Mouse (Mus musculus) T-helper 2 cell (primary cell): ENCODE results near the gene Evpl.

Source experiments
- in situ Hi-C: fragments of 300-600 bp; cut with MboI, MseI; formaldehyde crosslinking; loops from one replicate; pipeline ENCODE4 v1.15.1; 2025; ENCODE audit warnings: high pct_unique_total_duplicates

The Evpl gene

DNA sequence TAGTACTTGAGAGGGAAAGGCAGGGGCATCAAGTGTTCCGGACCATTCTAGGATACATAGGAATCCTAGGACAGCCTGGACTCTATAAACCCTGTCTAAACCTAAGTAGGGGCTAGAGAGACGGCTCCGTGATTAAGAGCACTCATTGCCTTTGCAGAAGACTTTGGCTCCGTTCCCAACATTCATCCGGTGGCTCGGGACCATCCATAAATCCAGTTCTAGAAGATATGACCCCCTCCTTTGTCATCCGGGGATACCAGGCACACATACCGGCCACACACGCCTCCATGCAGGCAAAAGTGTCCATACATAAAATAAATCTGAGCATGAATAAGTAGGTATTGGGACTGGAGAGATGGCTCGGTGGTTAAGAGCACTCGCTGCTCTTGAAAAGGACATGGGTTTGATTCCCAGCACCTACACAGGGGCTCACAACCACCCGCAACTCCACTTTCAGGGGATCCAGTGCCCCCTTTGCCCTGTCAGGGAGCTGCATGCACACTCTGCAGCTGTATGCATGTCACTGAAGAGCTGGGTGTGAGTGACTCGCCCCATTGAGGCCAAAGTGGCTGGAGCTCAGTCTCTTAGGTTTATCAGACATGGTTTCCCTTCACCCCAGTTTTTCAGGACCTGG is 23.9 kb downstream of the Evpl start:
- in situ Hi-C loops, result no loop called here

DNA sequence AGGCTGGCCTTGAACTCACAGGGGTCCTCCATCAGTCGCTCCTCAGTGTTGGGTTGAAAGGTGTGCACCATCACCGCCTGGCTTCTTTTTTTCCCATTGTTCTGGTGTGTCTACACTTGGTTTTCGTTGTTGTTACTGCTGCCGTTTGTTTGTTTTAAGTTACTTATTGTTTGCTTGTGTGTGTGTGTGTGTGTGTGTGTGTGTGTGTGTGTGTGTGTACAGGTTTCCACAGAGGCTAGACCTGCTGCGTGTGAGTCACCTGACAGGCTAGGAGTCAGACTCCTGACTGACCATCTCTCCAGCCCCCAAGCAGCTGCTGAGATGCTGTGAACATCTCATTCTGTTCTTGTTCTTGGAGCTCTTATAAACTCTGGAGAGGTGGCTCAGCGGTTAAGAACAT is 25.0 kb downstream of the Evpl start:
- in situ Hi-C loops, result no loop called here

DNA sequence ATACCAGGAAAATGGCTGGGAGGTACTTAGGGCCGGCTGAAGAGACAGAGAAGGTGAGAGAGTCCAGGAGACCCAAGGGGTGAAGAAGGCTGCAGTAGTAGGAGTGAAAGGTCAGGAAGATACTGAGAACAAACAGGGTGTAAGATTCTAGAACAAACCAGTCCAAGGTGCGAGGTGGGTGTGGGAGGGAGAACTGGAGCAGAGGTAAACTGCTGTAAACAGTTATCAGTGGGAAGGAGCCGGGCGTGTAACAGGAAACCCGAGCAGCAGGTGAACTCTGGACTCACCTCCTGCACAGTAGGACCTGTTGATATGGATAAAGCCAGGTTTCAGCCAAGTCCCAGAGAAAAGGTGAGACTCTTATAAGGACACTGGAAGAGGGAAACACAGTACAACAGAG is 27.2 kb downstream of the Evpl start:
- in situ Hi-C loops, result no loop called here

DNA sequence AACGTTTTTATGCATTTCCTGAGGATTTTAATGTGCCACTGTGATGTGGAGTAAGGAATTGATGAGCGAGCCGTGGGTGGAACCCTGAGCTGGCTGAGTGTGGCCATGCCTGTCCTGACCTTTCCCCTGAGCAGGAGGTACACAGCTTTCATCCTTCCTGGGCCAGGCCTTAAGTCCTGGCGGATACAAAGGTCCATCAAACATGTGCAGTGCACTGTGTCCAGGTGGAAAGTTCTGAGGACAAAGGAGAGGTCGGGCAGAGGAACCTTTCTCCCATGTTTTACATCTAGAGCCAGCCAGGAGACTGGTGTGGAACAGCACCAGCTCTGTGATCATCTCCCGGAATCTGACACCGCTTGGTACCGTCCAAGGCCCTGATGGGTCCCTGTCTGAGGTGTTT is 28.6 kb downstream of the Evpl start:
- in situ Hi-C loops, result no loop called here

DNA sequence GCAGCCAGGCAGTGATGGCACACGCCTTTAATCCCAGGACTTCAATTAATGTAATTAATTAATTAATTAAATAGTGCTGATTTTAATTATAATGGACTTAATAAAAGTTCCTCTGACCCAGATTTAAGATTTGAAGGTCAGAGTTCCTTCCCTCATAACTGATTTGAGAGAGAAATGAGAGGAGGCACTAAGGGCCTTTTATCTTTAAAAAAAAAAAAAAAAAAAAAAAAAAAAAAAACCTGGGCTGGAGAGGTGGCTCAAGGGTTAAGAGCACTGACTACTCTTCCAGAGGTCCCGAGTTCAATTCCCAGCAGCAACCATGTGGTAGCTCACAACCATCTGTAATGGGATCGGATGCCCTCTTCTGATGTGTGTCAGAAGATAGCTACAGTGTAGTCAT is 29.2 kb downstream of the Evpl start:
- in situ Hi-C loops, result no loop called here

DNA sequence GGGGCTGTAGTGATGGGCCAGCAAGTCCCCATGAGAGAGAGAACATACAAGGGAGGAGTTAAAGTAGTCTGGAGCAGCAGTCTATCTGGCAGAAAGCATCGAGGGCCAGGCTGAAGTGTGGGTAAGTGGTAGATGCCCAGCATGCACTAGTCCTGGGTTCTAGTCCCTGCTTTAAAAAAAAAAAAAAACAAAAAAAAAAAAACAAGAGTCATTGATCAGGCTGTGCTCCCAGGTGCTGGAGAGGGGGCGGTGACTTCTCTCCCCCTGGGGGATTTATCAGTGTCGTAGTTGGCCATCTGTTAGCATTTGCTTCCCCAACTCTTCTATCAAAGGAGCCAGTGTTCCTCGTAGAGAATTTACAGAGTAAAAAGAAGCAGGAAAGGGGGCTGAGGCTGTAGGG is 31.2 kb downstream of the Evpl start:
- in situ Hi-C loops, result no loop called here

DNA sequence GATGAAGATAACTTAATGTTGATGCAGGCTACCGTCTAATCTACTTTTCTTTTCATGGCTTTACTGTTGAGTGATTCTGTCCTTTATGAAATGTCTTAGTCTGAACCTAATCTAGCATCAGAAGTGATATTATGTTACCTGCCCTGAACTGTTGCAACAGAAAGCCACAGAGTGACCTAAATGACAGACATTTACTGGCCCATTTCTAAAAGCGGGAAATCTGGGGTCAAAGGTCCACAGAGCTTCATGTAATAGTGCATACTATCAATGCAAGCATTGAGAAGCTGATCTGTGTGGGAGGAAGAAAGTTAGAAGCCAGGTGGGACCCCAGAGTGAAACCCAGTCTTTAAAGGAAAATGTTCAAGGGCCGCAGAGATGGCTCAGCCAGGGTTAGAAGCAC is 34.7 kb downstream of the Evpl start:
- in situ Hi-C loops, result no loop called here

DNA sequence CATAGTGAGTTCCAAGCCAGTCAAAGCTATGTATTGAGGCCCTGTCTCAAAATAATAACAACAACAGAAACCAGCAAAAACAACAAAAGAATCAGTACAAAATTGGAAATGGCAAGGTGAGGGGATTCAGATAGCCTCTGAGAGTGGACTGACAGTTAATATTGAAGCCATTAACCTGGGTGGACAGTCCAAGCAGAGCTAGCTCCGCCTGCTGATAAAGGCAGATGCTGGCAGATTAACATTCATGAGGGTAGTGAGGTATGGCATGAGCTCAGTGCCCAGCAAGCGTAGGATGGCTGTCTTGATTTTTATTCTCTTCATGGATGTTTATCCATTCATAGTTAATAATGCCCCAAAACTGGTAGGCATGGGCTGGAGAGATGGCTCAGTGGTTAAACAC is 36.7 kb downstream of the Evpl start:
- in situ Hi-C loops, result no loop called here

DNA sequence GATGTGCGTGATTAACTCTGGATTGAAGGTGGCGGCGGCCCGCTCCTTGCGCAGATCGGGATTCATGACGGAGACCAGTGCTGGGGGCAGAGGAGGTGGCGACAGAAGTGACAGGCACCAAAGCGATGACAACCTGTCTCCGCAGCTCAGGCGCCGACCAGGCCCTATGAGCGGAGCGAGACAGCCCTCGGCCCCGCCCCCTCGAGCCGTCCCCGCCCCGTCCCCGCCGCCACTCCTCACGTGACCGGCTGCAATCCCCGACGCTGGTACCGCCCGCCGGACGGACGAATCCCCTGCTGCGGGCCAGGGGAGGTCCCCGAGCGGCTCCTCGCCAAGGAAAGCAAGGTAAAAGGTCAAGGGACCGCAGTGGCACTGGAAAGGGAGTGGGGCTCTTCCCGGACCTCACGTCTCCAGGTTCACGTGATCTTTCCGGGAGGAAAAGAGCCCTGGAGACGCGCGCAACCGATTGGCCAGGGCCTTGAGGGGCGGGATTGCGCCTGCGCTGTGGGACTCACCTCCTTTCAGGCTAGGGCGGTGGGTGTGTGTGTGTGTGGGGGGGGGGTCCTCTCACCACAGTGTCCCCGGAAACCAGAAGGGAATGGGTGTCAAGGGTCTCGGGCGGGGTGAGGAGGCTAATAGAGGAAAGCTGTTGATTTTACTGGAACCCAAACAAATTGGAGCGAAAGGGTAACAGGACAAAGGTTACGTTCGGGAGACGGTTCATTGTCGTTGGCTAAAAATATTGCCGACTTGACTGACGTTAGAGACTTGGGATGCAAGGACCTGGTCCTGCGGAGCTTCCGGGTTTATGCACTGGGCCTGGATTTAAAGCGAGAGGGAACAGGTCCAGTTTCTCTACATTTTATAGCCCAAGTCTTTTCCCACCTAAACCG is 39.0 kb downstream of the Evpl start, which contains the start of the genes Ten1 and Acox1:
TSS of gene Ten1 (plus strand) at position 217 of the 893 bp plus-strand sequence.
TSS of gene Acox1 (minus strand) at position 407 of the 893 bp plus-strand sequence.
- in situ Hi-C loops, result no loop called here

DNA sequence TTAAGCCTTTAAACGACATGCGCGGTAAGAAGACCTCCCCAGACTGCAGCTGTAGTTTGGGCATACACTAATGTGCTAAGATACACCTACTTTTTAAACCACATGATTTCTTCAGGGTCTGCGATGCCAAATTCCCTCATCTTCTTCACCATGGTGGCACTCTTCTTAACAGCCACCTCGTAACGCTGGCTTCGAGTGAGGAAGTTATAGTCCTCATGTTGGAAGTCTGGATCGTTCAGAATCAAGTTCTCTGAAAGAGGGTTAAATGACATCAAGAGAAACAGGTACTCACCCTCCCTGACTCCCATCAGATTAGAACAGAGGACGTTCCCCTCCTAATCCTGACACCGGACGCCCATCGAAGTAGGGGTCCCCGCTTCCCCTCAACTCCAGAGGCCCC is 39.7 kb downstream of the Evpl start:
- in situ Hi-C loops, result no loop called here

DNA sequence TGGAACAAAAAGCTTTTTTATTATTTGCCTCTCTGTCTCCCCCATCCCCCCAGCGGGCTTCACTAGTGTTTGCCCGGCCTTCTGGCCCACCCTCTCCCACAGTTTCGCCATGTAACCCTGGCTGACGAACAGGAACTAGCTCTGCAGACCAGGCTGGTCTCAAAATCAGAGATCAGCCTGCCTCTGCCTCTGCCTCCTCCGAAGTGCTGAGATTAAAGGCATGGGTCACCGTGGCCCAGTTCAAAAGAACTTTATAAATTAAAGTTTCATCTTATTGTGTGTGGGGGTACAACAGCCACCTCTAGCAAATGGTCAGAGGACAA is 40.3 kb downstream of the Evpl start:
- in situ Hi-C loops, result no loop called here

DNA sequence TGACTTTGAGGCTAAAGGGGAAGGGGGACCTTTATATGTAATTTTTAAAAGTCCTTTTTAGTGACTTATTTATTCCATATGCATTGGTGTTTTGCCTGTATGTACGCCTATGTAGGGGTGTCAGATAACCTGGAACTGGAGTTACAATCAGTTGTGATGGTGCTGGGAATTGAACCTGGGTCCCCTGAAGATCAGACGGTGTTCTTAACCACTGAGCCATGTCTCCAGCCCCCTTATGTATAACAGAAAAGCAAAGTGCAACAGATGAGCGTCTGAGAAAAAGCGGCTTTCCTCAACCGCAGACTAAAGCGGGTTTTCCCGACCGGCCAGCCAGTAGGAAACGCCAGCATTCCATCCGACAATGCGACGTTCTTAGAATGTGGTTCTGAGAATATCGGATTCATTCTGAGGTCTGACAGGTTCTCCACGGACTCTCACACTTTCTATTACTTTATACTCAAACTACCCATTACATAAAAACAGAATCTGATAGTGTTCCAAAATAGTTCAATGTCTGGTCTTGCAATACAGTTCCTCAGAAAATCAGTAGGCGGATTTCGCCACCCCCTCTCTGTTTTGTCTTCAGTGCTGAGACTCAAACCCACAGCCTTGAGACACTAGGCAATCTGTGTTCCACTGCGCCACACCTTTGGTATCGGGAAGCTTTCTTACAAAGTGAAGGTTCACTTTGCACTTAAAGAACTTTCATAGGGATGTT is 40.9 kb downstream of the Evpl start:
- in situ Hi-C loops, result no loop called here

DNA sequence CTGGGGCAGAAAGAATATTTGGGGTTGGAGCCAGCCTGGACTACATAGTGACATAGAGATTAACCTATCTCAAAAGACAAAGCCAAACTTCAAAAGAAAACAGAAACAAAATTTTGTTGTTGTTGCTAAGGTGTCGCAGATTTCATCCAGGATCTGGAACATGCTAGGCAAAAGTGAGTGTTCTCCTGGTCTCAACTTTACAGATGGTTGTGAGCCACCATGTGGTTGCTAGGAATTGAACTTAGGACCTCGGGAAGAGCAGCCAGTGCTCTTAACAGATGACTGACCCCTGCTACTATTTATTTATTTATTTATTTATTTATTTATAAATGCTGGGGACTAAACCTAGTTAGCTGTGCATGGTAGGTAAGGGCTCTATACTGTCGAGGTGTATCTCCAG is 41.5 kb downstream of the Evpl start:
- in situ Hi-C loops, result no loop called here

DNA sequence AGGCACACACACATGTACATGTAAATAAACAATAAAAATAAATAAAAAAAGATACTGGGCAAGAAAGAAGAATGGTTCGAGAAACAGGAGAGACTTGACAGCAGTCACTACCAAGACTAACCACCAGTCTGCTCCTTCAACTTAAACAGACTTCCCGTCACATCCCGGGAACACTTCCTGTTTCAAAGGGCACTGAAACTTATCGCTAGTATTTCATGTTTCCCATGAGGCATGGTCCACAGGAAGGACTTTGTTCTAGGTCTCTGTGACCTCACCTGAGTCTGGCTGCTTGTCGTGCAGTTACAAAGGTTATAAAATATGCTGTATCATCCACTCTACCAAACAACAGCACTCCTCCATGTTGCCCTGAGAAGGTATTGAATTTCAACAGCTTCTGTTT is 42.6 kb downstream of the Evpl start:
- in situ Hi-C loops, result no loop called here

DNA sequence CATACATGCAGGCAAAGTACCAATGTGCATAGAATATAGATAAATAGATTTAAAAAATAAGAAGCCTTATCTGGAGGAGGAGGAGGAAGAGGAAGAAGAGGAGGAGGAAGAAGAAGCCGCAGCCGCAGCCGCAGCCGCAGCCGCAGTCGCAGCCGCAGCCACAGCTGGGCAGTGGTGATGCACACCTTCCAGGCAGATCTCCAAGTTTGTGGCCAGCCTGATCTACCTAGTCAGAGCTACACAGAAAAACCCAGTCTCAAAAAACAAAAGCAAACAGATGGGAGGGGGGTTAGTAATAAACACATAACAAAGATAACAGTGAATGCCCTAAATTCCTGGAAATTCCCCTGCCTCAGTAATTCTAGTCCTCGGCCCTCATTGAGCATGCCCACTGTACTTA is 43.3 kb downstream of the Evpl start:
- in situ Hi-C loops, result no loop called here

DNA sequence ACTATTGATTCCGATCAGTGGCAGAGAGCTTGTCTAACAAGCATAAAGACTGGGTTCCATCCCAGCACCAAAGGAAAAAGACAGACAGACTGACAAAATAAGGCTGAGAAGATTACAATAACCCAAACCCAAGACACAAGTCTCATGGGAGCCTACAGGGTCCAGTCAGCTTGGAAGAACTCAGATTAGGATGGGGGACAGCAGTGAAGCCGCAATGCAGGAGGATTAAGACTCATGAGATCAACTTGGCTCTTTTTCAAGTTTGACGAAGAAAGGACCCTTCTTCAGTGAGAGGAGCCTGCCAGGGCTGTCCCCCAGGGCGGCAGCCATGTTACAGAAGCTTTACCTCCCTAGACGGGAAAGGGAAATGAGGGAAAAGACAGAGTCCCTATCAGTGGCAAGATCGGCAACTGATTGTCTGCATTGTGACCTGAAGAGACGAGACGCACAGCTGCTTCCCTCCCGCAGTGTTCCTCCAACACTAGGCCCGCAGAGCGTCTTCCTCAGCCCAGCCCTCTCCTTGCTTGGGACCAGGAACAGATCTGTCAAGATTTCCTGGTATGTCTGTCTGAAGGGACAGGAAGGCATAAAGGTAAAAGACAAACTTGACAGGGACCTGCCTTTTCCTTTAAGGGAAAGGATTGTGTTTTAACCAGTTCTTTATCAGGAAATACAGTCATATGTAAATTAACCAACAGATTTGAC is 50.5 kb downstream of the Evpl start:
- in situ Hi-C loops, result no loop called here

DNA sequence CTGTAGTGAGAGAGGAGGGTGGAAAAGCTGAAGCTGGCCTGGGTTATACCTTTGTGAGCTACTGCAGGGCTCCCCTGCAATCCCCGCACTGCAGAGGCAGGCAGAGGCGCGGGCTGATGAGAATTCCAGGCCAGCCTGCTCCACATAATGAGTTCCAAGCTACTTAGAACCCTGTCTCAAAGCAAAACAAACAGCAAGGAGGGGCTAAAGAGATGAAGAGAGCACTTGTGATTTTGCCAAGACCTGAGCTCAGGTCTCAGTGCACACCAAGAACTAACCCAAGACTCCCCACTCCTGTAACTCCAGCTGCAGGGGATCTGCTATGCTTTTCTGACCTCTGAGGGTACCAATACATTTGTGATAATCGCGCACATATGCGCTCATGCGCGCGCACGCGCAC is 51.5 kb downstream of the Evpl start:
- in situ Hi-C loops, result no loop called here

DNA sequence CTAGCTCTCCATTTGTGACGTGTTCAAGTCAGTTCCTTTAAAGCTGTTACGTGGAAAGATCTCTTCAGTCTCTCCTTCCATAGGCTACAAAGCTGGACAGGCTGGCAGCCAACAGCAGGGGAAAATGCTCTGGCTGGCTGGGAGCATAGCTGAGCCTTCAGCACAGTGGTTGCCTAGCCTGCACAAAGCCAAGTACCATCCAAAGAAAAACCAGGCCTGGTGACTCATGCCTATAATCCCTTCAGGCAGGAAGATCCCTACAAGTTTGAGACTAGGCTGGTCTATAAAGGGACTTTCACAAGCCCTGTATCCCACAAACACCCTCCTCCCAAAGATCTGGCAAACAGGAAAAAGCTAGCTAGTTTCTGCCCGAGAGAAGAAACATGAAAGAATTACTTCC is 52.0 kb downstream of the Evpl start:
- in situ Hi-C loops, result no loop called here

DNA sequence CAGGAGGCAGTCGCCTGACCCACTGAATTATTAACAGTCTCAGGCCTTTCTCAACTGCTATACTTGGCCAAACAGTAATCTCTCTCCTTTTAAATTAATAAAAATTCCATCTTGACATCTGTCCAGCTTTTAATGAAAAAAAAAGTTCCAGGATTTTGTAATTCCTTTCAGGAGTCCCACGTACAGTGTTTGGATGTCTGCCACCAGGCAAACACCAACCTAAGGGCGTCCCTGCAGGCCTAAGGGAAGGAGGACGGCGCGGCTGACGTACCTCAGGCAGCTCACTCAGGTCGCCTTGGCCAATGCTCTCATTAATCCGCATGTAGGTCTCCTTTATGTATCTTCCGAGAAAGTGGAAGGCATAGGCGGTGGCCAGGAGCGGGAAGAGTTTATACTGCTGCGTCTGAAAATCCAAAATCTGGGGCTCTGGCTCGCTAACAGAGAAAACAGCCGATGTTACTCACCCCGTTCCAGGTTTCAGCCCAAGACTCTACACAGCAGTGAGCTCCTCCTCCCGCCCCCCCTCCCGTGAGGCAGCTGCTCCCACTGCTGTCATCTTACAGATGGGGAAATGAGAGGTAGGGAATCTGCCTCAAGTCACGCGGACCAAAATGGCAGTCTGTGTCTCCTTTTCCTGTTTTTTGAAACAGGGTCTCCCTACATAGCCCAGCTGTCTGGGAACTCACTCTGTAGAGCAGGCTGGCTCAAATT is 59.3 kb downstream of the Evpl start:
- in situ Hi-C loops, result no loop called here

DNA sequence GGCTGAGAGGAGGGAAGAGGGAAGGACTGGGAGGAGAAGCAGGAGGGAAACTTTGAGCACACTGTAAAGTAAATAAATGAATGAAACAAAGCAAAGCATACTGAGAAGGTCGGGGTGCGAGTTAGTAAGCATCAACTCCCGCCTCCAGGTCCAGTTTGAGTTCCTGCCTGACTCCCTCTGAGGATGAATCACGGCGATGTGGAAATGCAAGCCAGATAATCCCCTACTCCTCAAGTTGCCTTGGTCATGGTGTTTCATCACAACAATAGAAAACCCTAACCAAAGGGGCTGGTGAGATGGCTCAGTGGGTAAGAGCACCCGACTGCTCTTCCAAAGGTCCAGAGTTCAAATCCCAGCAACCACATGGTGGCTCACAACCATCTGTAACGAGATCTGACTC is 61.9 kb downstream of the Evpl start:
- in situ Hi-C loops, result no loop called here

DNA sequence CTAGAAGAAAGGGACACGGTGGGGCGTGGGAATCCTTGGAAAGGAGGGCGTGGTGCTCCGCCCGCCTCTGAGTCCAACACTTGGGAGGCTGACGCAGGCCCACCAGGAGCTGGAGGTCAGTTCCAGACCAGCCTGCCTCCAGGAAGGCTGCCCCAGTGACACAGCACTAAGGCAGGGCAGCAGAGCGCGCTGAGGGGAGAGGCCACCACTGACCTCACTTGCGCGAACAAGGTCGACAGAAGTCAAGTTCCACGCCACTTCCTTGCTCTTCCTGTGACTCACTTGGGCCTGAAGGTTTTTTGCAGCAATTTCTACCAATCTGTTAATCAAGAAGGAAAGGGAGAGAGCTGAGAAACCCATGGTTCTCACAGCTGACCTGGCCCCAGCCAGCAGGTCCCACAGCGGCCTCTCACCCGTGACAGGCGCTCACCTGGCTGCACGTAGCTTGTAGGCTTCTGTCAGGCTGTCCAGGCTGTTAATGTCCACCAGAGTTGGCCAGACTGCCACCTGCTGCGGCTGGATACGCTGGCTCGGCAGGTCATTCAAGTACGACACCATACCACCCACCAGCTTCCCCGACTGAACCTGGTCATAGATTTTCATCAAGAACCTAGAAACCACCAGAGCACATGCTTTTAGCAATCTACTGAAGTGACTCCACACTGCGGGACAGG is 63.0 kb downstream of the Evpl start:
- in situ Hi-C loops, result no loop called here
